Mouse (Mus musculus): ENCODE results near the gene Rfc2.

Gene Rfc2

GRCm38 (mm10) chr5:134565696-134566095, 15.5 kb upstream of the Rfc2 start:
- no peak for DNase-seq (ENCODE audit: low read depth, low spot score)

- DNase-seq (ENCODE audit: low read depth, low spot score) = no peak
Observed at GRCm38 (mm10) chr5:134567445-134567844, 13.7 kb upstream of the Rfc2 start.

- no peak for DNase-seq (ENCODE audit: low read depth, low spot score)
Observed at GRCm38 (mm10) chr5:134568030-134568429, 13.1 kb upstream of the Rfc2 start.

GRCm38 (mm10) chr5:134568964-134569491, 12.1 kb upstream of the Rfc2 start:
- DNase-seq (ENCODE audit: low read depth, low spot score) = no peak

- DNase-seq (ENCODE audit: low read depth, low spot score) = peak; percentile 67
Observed at GRCm38 (mm10) chr5:134571730-134572507, 9.2 kb upstream of the Rfc2 start.

- no peak for DNase-seq (ENCODE audit: low read depth, low spot score)
Observed at GRCm38 (mm10) chr5:134572508-134573214, 8.5 kb upstream of the Rfc2 start.

GRCm38 (mm10) chr5:134575833-134576232, 5.3 kb upstream of the Rfc2 start:
- no peak for DNase-seq (ENCODE audit: low read depth, low spot score)

- no peak for DNase-seq (ENCODE audit: low read depth, low spot score)
Observed at GRCm38 (mm10) chr5:134576517-134577220, 4.5 kb upstream of the Rfc2 start.

GRCm38 (mm10) chr5:134577534-134577933, 3.6 kb upstream of the Rfc2 start:
- no peak for DNase-seq (ENCODE audit: low read depth, low spot score)

GRCm38 (mm10) chr5:134579135-134579534, 2.0 kb upstream of the Rfc2 start:
- no peak for DNase-seq (ENCODE audit: low read depth, low spot score)

- peak; percentile 94 for DNase-seq (ENCODE audit: low read depth, low spot score)
Observed at GRCm38 (mm10) chr5:134582221-134582907, 1.2 kb downstream of the Rfc2 start.

GRCm38 (mm10) chr5:134583006-134583883, 2.1 kb downstream of the Rfc2 start:
- no peak for DNase-seq (ENCODE audit: low read depth, low spot score)

- no peak for DNase-seq (ENCODE audit: low read depth, low spot score)
Observed at GRCm38 (mm10) chr5:134583884-134584213, 2.7 kb downstream of the Rfc2 start.

- no peak for DNase-seq (ENCODE audit: low read depth, low spot score)
Observed at GRCm38 (mm10) chr5:134584798-134585197, 3.6 kb downstream of the Rfc2 start.

- no peak for DNase-seq (ENCODE audit: low read depth, low spot score)
Observed at GRCm38 (mm10) chr5:134589900-134590299, 8.7 kb downstream of the Rfc2 start.

GRCm38 (mm10) chr5:134592026-134592581, 10.9 kb downstream of the Rfc2 start:
- no peak for DNase-seq (ENCODE audit: low read depth, low spot score)

- no peak for DNase-seq (ENCODE audit: low read depth, low spot score)
Observed at GRCm38 (mm10) chr5:134593093-134593492, 11.9 kb downstream of the Rfc2 start.

- DNase-seq (ENCODE audit: low read depth, low spot score) = no peak
Observed at GRCm38 (mm10) chr5:134597711-134598110, 16.5 kb downstream of the Rfc2 start.

GRCm38 (mm10) chr5:134604376-134604775, 23.2 kb downstream of the Rfc2 start:
- DNase-seq (ENCODE audit: low read depth, low spot score) = no peak

- no peak for DNase-seq (ENCODE audit: low read depth, low spot score)
Observed at GRCm38 (mm10) chr5:134606314-134606713, 25.1 kb downstream of the Rfc2 start.

Measured in embryo, embryonic 11.5 days (tissue).